Mouse (Mus musculus): ENCODE results near the gene Ndufaf5. TPM values are rescaled to one million over a fixed set of nuclear protein-coding genes. Genes with fewer than 3 reads are reported as not detected.
"Not testable (repeated sequence)": the region's sequence is repeated elsewhere in the genome, so short reads cannot be mapped to it uniquely, and the experiment has no call there.

The Ndufaf5 gene
- 11.8 and 11.9 TPM in 2 replicates for total RNA-seq (2014; fragmentation: Nextera tagmentation)
- 27.3 and 29.8 TPM in 2 replicates for total RNA-seq (2017)
- polyA plus RNA-seq (2012), result 15.5 and 16.8 TPM in 2 replicates

DNA sequence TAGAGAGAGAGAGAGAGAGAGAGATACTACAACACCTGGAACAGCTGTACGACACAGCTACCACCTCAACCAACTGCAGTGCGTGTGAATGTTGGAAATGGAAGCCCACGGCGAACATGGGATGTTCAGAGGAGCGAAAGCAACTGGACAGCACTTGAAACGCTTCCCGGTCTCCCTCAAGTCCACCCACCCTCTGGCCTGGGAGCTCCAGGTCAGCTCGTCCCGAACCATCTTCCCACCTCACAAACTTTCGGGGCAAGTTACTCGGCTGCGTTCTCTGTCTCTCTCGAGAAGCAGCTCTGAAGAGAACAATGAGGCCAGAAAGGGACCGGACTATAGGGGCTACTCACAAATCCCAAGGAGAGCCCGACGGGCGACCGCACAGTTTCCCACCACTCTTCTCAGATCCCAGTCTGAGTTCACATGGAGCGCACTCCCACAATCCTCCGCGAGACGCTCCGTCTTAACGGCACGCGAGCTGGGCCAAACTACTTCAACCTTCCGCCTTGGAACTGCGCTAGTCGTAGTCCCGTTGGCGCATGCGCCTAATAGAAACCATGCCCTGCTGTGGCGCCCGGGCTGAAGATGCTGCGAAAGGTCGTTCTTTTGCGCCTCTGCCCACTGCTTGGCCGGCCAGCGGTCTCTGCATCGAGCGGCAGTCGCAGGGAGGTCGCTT lies at the start of gene Ndufaf5, which contains the start of gene Esf1:
Gene Ndufaf5 (plus strand): TSS at position 523 of the 676 bp plus-strand sequence.
Gene Esf1 (minus strand): TSS at position 438 of the 676 bp plus-strand sequence.
- no peaks in the 10 kb centered on the region for H3K9me3 ChIP-seq (replicated peaks)
- ATAC-seq (ENCODE audit: extremely low read depth, insufficient number of reproducible peaks, low FRiP score, poor library complexity, severe bottlenecking), result peak; percentile 92
- peak within 1 kb of the TSS; percentile 84 for H3K4me3 ChIP-seq (ENCODE audit: low read depth, low read length)
- TF ChIP-seq TAL1 (conservative IDR thresholded peaks at IDR 0.05; ENCODE audit: low read depth, low read length), result no peak
- no peak for TF ChIP-seq POLR2AphosphoS5 (IDR thresholded peaks at IDR 0.05; ENCODE audit: insufficient replicate concordance, low read depth, low read length)
- DNase-seq (ENCODE audit: low spot score), result peak; percentile 77
- peaks cover 25% of the 10 kb centered on the region for H3K36me3 ChIP-seq (replicated peaks)
- H3K27me3 ChIP-seq (ENCODE audit: insufficient read depth, low read length), result no peaks in the 10 kb centered on the region
- H3K4me1 ChIP-seq (ENCODE audit: insufficient read depth, low read depth, low read length), result peaks cover 36% of the 10 kb centered on the region

DNA sequence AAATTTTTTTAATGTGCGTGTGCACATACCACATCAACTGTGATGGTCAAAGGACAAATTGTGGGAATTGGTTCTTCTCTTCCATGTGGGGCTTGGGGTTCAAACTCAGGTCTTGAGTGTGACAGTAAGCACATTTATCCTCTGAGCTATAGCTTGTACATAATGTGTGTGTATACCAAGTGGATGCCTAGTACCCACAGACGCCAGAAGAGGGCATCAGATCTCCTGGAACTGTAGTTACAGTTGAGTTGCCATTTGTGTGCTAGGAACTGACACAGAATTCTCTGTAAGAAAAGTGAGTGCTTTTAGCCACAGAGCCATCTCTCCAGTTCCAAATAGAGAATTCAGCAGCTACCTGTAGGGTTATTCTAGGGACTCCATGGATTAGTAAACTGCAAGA lies 44.9 kb upstream of the Ndufaf5 start:
- no peaks in the 10 kb centered on the region for H3K4me1 ChIP-seq (ENCODE audit: insufficient read depth, low read depth, low read length)
- no peak for DNase-seq (ENCODE audit: low spot score)
- H3K27me3 ChIP-seq (ENCODE audit: insufficient read depth, low read length), result no peaks in the 10 kb centered on the region
- no peaks in the 10 kb centered on the region for H3K9me3 ChIP-seq (replicated peaks)
- no peak for ATAC-seq (ENCODE audit: extremely low read depth, insufficient number of reproducible peaks, low FRiP score, poor library complexity, severe bottlenecking)
- TF ChIP-seq TAL1 (conservative IDR thresholded peaks at IDR 0.05; ENCODE audit: low read depth, low read length) (no peak), GATA2 (IDR thresholded peaks at IDR 0.05; ENCODE audit: borderline replicate concordance, low read depth, low read length) (no peak), POLR2AphosphoS5 (IDR thresholded peaks at IDR 0.05; ENCODE audit: insufficient replicate concordance, low read depth, low read length) (no peak)
- H3K4me3 ChIP-seq (ENCODE audit: low read depth, low read length), result no peak overlapping the region
- H3K36me3 ChIP-seq (replicated peaks), result peaks cover 87% of the 10 kb centered on the region

DNA sequence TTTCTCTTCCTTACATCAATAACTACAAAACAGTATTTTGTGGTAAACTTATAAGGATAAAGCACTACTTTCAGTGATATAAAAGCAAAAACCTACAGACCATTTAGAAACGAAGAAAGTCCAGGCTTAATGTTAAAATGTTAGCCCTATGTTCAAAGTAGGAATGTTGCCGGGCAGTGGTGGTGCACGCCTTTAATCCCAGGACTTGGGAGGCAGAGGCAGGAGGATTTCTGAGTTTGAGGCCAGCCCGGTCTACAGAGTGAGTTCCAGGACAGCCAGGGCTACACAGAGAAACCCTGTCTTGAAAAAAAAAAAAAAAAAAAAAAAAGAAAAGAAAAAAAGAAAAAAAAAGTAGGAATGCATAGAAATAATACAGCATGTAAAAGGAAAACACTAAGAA lies 18.7 kb upstream of the Ndufaf5 start, which contains the start of gene Gm17374:
Gene Gm17374 (plus strand): TSS at position 301 of the 400 bp plus-strand sequence.
- DNase-seq (ENCODE audit: low spot score); H3K27me3 ChIP-seq (ENCODE audit: insufficient read depth, low read length); H3K4me3 ChIP-seq (ENCODE audit: low read depth, low read length); ATAC-seq (ENCODE audit: extremely low read depth, insufficient number of reproducible peaks, low FRiP score, poor library complexity, severe bottlenecking); H3K9me3 ChIP-seq (replicated peaks); H3K4me1 ChIP-seq (ENCODE audit: insufficient read depth, low read depth, low read length): not testable (repeated sequence)
- peaks cover 61% of the 10 kb centered on the region for H3K36me3 ChIP-seq (replicated peaks)

DNA sequence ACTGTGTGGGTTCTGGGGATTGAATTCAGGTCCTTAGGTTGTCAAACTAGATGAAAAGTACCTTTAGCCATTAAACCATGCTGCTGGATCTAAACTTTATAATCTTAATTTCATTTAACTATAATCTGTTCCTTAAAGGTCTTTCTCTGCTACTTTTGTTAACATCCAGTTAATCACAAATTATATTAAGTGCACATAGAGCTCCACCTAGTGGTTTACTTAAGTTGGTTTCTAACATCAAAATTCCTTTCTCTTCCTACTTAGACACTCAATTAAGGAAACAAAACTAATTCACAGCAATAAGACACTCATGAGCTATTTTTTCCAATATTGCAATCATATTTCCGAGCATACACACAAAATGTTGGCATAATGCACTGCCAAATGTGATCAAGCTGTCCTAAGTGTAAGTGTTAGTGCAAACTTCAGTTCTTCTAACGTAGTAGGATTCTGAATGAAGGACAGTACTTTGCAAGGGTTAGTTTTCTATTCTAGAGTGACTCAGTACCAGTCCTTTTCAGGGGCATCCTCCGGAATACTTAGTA lies 11.2 kb upstream of the Ndufaf5 start:
- Histone ChIP-seq H3K27me3 (ENCODE audit: insufficient read depth, low read length) (no peaks in the 10 kb centered on the region), H3K4me3 (ENCODE audit: low read depth, low read length) (no peak overlapping the region), H3K9me3 (replicated peaks) (no peaks in the 10 kb centered on the region), H3K36me3 (replicated peaks) (peaks cover 61% of the 10 kb centered on the region), H3K4me1 (ENCODE audit: insufficient read depth, low read depth, low read length) (peaks cover 27% of the 10 kb centered on the region)
- ATAC-seq (ENCODE audit: extremely low read depth, insufficient number of reproducible peaks, low FRiP score, poor library complexity, severe bottlenecking), result no peak
- no peak for DNase-seq (ENCODE audit: low spot score)
- no peak for TF ChIP-seq GATA1 (IDR thresholded peaks at IDR 0.05; ENCODE audit: borderline replicate concordance, low read length)
- no peak for TF ChIP-seq POLR2AphosphoS5 (IDR thresholded peaks at IDR 0.05; ENCODE audit: insufficient replicate concordance, low read depth, low read length)
- no peak for TF ChIP-seq TAL1 (conservative IDR thresholded peaks at IDR 0.05; ENCODE audit: low read depth, low read length)
- no peak for TF ChIP-seq CTCF (IDR thresholded peaks at IDR 0.05; ENCODE audit: low read depth, low read length)
- TF ChIP-seq GATA2 (IDR thresholded peaks at IDR 0.05; ENCODE audit: borderline replicate concordance, low read depth, low read length), result no peak

DNA sequence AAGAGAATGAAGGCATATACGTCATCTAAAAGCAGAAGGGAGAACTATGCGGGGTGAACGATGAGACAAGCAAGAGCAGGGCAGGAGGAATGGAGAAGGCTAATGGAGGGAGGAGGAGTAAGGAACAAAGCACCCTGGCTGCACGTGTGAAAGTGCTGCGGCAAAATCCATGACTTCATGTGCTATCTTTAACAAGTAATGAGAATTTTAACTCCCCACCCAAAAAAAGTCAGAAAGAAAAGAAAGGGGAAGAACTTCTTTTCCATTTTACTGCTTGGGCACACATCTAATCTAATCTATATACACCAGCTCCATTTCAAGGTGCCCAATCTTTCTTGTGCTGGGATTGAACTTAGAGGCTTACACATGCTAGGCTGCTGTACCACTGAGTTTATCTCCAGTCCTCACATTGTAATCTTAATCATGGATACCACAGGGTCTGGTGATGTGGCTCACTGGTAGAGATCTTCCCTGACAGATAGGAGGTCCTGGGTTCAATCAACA lies 7.0 kb upstream of the Ndufaf5 start:
- TF ChIP-seq GATA2 (IDR thresholded peaks at IDR 0.05; ENCODE audit: borderline replicate concordance, low read depth, low read length) (peak; percentile 60; the same call in 1 of the 2 replicates), CTCF (IDR thresholded peaks at IDR 0.05; ENCODE audit: low read depth, low read length) (no peak), GATA1 (IDR thresholded peaks at IDR 0.05; ENCODE audit: borderline replicate concordance, low read length) (no peak), POLR2AphosphoS5 (IDR thresholded peaks at IDR 0.05; ENCODE audit: insufficient replicate concordance, low read depth, low read length) (no peak), TAL1 (conservative IDR thresholded peaks at IDR 0.05; ENCODE audit: low read depth, low read length) (peak; percentile 97)
- peaks cover 50% of the 10 kb centered on the region for H3K4me1 ChIP-seq (ENCODE audit: insufficient read depth, low read depth, low read length)
- DNase-seq (ENCODE audit: low spot score) (peak; percentile 30), ATAC-seq (ENCODE audit: extremely low read depth, insufficient number of reproducible peaks, low FRiP score, poor library complexity, severe bottlenecking) (peak; percentile 97)
- H3K9me3 ChIP-seq (replicated peaks), result no peaks in the 10 kb centered on the region
- peak overlapping the region; percentile 59; the same call in 1 of the 2 replicates for H3K4me3 ChIP-seq (ENCODE audit: low read depth, low read length)
- H3K36me3 ChIP-seq (replicated peaks), result peaks cover 45% of the 10 kb centered on the region
- no peaks in the 10 kb centered on the region for H3K27me3 ChIP-seq (ENCODE audit: insufficient read depth, low read length)

DNA sequence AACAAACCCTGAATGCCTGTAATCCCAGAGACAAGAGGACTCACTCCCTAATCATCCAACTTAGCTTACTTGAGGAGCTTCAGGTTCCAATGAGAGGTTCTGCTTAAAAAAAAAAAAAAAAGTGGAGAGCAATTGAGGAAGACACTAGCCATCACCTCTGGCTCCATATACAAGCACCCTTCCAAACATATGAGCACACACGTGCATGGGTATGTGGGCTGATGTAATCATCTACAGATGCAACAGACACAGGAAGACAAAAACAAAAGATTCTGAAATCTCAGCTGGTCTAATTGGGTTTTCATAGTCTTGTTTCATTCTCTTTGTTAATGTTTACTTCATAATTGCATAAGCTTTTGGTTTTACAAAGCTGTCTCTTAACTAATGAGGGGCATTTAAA lies 1.4 kb upstream of the Ndufaf5 start:
- Histone ChIP-seq H3K4me3 (ENCODE audit: low read depth, low read length) (peak overlapping the region; percentile 84; the same call in 1 of the 2 replicates), H3K36me3 (replicated peaks) (peaks cover 30% of the 10 kb centered on the region), H3K4me1 (ENCODE audit: insufficient read depth, low read depth, low read length) (peaks cover 47% of the 10 kb centered on the region), H3K27me3 (ENCODE audit: insufficient read depth, low read length) (no peaks in the 10 kb centered on the region), H3K9me3 (replicated peaks) (no peaks in the 10 kb centered on the region)
- no peak for ATAC-seq (ENCODE audit: extremely low read depth, insufficient number of reproducible peaks, low FRiP score, poor library complexity, severe bottlenecking)
- TF ChIP-seq CTCF (IDR thresholded peaks at IDR 0.05; ENCODE audit: low read depth, low read length) (no peak), POLR2AphosphoS5 (IDR thresholded peaks at IDR 0.05; ENCODE audit: insufficient replicate concordance, low read depth, low read length) (no peak), TAL1 (conservative IDR thresholded peaks at IDR 0.05; ENCODE audit: low read depth, low read length) (no peak), GATA1 (IDR thresholded peaks at IDR 0.05; ENCODE audit: borderline replicate concordance, low read length) (no peak), GATA2 (IDR thresholded peaks at IDR 0.05; ENCODE audit: borderline replicate concordance, low read depth, low read length) (no peak)
- DNase-seq (ENCODE audit: low spot score), result no peak

Data from G1E (cell line).